ENCODE assay signal across 10 mouse cellular contexts in the genomic region with DNA sequence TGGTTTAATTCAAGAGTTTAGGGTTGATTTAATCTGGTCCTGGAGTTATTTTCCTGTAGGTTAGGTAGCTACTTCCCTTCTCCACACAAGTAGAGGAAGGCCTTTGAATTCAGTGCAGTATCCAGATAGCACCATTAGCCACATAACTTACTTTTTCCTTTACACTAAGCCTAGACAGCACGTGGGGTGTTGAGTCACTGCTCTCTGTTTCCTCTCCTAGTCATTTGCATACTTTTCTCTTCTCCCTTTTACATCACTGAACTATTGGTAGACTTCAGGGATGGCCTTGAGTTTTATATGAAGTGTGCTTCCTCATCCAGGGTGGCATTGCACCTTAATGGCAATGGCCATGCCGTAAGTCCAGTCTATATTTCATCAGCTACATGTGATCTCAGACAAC.
"Had no signal": no experiment of that assay in that cellular context is flagged by ENCODE, and none has a peak within 500 bp of the region (broad histone marks: within the 10 kb centered on the region; RNA-seq: fewer than 3 reads in every experiment).

No protein-coding gene starts in this region.

- H3K9ac ChIP-seq: limb, embryonic 13.5 days; liver, embryonic 14.5 days had no signal

- H3K4me1 ChIP-seq: limb, embryonic 13.5 days had no signal

- H3K4me3 ChIP-seq: limb, embryonic 13.5 days had no signal

- DNase-seq: kidney, postnatal 14 days; left cerebral cortex, postnatal 4 days; lung, adult 18-20 months; right cerebral cortex, adult 18-20 months; right cerebral cortex, postnatal 4 days; thymus, postnatal 36 days had no signal

- H3K27ac ChIP-seq: limb, embryonic 13.5 days; liver, embryonic 14.5 days had no signal

- H3K4me2 ChIP-seq: limb, embryonic 13.5 days; midbrain, embryonic 11.5 days had no signal

- ATAC-seq: midbrain, embryonic 16.5 days had no signal

- H3K9me3 ChIP-seq: limb, embryonic 13.5 days had no signal

- H3K27me3 ChIP-seq: limb, embryonic 13.5 days had no signal

- H3K36me3 ChIP-seq: limb, embryonic 13.5 days had no signal
